Mouse (Mus musculus): ENCODE measurements around the gene Bex6.

- TF ChIP-seq POLR2A (IDR thresholded peaks at IDR 0.05; ENCODE audit: insufficient read depth, low read length) (no peak), CTCF (IDR thresholded peaks at IDR 0.05; ENCODE audit: low read depth, low read length) (no peak), EP300 (IDR thresholded peaks at IDR 0.05; ENCODE audit: insufficient read depth, low read depth, low read length) (no peak)
These were observed 35.0 kb upstream of the Bex6 start for GRCm38 (mm10) chr16:32144592-32144991.

Data from ES-Bruce4 (cell line).